Mouse (Mus musculus) hindbrain, embryonic 15.5 days (tissue): ENCODE results near the gene Vangl2. TPM values are rescaled to one million over a fixed set of nuclear protein-coding genes. Genes with fewer than 3 reads are reported as not detected.

Experiments used
- ATAC-seq: fragments of 200-750 bp; cut with Nextera tagmentation; 2 replicates; pipeline ENCODE4 v1.8.0; 2017; ENCODE audit warnings: low read depth, moderate number of reproducible peaks, moderate TSS enrichment; ENCODE audit not compliant: low FRiP score
- H3K27ac ChIP-seq: fragments of 300-500 bp; sonication (generic); replicated peaks from 2 replicates; pipeline ENCODE4 v1.5.1; 2015; ENCODE audit warnings: mild to moderate bottlenecking, inconsistent platforms
- H3K27me3 ChIP-seq: fragments of 300-500 bp; sonication (generic); 2 replicates; pipeline ENCODE4 v1.6.1; 2015; ENCODE audit warnings: control low read depth, inconsistent platforms
- H3K36me3 ChIP-seq: fragments of 300-500 bp; sonication (generic); 2 replicates; pipeline ENCODE4 v1.6.1; 2015; ENCODE audit warnings: control low read depth, inconsistent platforms
- H3K4me1 ChIP-seq: fragments of 300-500 bp; sonication (generic); replicated peaks from 2 replicates; pipeline ENCODE4 v1.6.1; 2015; ENCODE audit warnings: control low read depth, inconsistent platforms
- H3K4me2 ChIP-seq: fragments of 300-500 bp; sonication (generic); 2 replicates; pipeline ENCODE4 v1.6.1; 2015; ENCODE audit warnings: moderate library complexity, mild to moderate bottlenecking, inconsistent platforms
- H3K4me3 ChIP-seq: fragments of 300-500 bp; sonication (generic); 2 replicates; pipeline ENCODE4 v1.5.1; 2015; ENCODE audit warnings: mild to moderate bottlenecking, inconsistent platforms
- H3K9ac ChIP-seq: fragments of 300-500 bp; sonication (generic); 2 replicates; pipeline ENCODE4 v1.6.1; 2015; ENCODE audit warnings: inconsistent platforms
- H3K9me3 ChIP-seq: fragments of 300-500 bp; sonication (generic); 2 replicates; pipeline ENCODE4 v1.6.1; 2016; ENCODE audit warnings: control low read depth, inconsistent platforms
- WGBS: fragments of 180-500 bp; shearing (Covaris S2); methylation state at CpG from one replicate; pipeline ENCODE4 v1.1.7; 2015; 5-methylcytosine and 5-hydroxymethylcytosine counted together
- polyA plus RNA-seq: library from polyadenylated mRNA; unstranded; fragments of >200 nt; fragmentation: Nextera tagmentation; extraction: Ambion mirVana; gene quantifications from 2 replicates; pipeline ENCODE4 v1.2.1, GENCODE M21; 2015

The Vangl2 gene
- polyA plus RNA-seq, 1 experiment from 2014 or later, result 48.9 TPM

DNA sequence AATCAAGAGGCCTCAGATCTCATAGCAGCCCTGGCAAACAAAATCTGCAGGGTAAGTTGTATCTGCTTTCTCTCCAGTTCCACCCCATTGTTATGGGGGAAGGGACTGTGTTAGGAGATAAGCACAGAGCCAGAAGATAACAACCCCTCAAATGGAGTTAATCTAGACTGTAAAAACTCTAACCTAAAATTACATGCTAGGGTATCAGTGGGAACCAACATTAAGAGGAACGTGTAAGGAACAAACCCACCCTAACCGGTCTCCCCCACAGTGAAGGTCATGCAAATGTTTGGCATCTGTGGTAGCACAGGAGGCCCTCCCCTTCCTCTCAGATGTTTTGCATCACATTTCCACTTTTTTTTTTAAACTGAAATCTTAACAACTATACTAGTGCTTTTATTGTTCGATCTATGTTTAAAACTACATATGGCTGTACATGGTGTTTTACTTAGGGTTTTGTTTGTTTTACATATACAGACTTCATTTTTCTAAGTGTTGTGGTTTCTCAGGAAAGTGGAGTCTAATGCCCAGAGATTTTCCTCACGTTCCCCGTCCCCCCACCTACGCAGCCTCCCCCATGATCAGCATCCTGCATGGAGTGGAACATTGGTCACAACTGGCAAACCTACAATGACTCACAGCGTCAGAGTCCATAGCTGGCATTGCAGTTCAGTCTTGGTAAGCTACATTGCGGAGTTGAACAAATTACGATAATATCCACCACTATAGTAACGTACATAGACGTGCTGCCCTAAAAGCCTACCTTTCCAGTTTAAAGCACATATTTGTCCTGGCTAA is 33.1 kb downstream of the Vangl2 start:
- Histone ChIP-seq H3K27me3 (no peaks in the 10 kb centered on the region), H3K4me3 (no peak overlapping the region), H3K4me1 (no peaks in the 10 kb centered on the region), H3K9me3 (no peaks in the 10 kb centered on the region), H3K9ac (no peak overlapping the region), H3K36me3 (peaks cover 4% of the 10 kb centered on the region; the same call in 1 of the 2 replicates), H3K27ac (no peak overlapping the region), H3K4me2 (no peak overlapping the region)
- no peak for ATAC-seq
- WGBS, result 84% methylated on average over 11 of the region's 11 CpGs

DNA sequence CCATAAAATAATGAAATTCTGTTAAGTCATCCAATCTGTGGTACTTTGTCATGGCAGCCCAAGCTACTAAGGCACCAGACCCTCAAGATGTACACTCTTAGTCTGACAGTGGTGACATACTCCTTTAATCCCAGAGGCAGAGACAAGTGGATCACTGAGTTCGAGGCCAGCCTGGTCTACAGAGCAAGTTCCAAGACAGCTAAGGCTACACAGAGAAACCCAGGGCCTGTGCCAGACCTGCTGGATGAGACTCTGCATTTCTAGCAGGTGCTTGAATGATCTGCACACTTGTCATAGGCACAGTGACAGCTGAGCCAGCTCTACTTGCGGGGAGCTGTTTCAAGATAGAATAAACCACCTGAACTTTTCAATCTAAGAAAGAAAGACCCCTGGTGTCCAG is 33.7 kb downstream of the Vangl2 start:
- no peak for ATAC-seq
- no peak overlapping the region for H3K27ac ChIP-seq

DNA sequence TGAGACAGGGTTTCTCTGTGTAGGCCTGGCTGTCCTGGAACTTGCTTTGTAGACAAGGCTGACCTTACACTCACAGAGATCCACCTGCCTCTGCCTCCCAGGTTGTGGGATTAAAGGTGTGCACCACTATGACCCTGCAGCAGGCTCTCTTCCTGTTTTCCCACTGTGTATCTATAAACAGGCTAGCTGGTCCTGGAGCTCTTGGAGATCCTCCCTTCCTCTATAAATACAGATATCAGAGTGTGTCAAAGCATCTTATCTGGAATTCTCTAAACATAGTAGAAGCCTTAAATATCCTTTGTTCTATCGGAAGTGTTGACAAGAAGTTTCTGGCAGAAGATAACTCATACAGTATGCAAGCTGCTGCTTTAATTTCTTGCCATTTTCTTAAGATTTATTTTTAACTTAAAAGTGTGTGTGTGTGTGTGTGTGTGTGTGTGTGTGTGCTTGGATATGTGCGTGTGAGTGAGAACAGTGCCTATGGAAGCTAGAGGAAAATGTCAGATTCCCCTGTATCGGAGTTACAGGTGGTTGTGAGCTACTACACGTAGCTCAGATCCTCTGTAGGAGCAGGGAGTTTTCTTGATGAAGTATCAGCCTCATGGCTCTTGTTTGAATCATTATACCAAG is 35.2 kb downstream of the Vangl2 start:
- Histone ChIP-seq H3K4me2 (no peak overlapping the region), H3K36me3 (no peaks in the 10 kb centered on the region), H3K9ac (no peak overlapping the region), H3K9me3 (no peaks in the 10 kb centered on the region), H3K27me3 (no peaks in the 10 kb centered on the region), H3K4me1 (no peaks in the 10 kb centered on the region), H3K27ac (no peak overlapping the region), H3K4me3 (no peak overlapping the region)
- no peak for ATAC-seq
- WGBS, result 87% methylated on average over 4 of the region's 4 CpGs

More for the DNA sequence above, 33.7 kb downstream of the Vangl2 start:
- Histone ChIP-seq H3K4me3 (no peak overlapping the region), H3K4me1 (no peaks in the 10 kb centered on the region), H3K4me2 (no peak overlapping the region), H3K9ac (no peak overlapping the region), H3K27me3 (no peaks in the 10 kb centered on the region), H3K9me3 (no peaks in the 10 kb centered on the region), H3K36me3 (no peaks in the 10 kb centered on the region)
- 85% methylated on average over 2 of the region's 2 CpGs for WGBS

DNA sequence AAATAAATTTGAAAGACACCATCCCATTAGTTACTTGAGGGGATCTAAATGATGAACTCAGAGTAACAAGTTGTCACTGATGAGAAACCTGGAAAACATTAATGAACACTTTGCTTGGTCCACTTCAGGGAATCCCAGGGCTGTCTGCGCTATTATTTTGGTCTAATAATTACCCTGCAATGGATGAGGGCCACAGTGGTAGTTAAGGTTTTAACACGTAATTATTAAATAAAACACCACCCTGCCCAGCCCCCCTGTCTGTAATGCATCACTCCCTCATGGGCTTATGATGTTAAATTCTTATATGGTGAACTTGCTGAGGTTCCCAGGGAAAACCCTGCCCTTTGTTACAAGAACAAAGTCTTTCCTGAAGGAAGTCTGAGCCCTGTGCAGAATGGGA is 36.4 kb downstream of the Vangl2 start:
- Histone ChIP-seq H3K4me2 (no peak overlapping the region), H3K36me3 (no peaks in the 10 kb centered on the region), H3K4me1 (no peaks in the 10 kb centered on the region), H3K27ac (no peak overlapping the region), H3K27me3 (no peaks in the 10 kb centered on the region), H3K9ac (no peak overlapping the region), H3K4me3 (no peak overlapping the region), H3K9me3 (no peaks in the 10 kb centered on the region)
- ATAC-seq, result no peak
- 89% methylated on average over 2 of the region's 2 CpGs for WGBS

DNA sequence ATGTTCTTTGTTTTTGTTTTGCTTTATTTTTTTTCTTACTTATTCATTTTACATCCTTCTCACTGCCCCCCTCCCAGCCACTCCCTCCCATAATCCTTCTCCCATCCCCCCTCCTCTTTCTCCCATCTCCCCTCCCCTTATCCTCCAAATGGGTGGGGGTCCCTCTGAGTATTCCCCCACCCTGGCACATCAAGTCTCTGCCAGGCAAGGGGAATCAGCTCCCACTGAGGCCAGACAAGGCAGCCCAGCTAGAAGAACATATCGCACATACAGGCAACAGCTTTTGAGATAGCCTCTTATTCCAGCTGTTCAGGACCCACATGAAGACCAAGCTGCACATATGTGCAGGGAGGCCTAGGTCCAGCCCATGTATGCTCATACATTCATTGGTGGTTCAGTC is 44.1 kb downstream of the Vangl2 start:
- 100% methylated on average over 1 of the region's 1 CpGs for WGBS
- no peaks in the 10 kb centered on the region for H3K36me3 ChIP-seq

DNA sequence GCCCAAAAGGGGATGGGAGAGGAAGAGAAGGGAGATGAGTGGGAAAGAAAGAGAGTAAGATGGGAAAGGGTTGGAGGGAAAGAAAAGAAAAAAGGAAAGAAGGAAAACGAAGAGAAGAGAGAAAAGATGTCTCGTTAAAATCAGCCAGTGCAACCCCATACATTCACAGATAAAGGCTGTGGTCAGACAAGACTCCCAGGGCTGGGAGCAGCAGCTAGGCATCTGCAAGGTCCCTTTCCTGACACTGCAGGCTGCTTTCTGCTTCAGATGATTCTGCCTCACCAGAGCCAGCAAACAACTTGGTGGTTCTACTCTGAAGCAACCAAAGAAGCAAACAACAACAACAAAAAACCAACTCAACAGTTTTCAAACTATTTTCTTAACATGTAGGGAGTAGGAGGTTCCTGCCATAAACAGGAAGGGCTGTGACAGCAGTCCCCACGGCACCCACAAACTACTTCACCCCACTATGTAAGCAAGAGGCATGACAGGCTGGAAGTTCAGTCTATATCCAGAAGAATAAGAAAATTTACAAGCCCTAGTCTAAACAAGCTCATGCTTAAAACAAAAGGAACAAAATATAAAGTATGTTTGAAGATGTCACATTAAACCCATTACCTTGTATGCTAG is 44.8 kb downstream of the Vangl2 start:
- no peak overlapping the region for H3K4me3 ChIP-seq
- H3K27ac ChIP-seq, result no peak overlapping the region
- no peak for ATAC-seq
- H3K36me3 ChIP-seq, result no peaks in the 10 kb centered on the region
- no peaks in the 10 kb centered on the region for H3K4me1 ChIP-seq
- no peak overlapping the region for H3K9ac ChIP-seq
- no peak overlapping the region for H3K4me2 ChIP-seq
- WGBS, result 81% methylated on average over 3 of the region's 3 CpGs
- H3K9me3 ChIP-seq, result 0 out of 2 replicates have a peak, but pooled peaks cover 4% of the 10 kb centered on the region
- no peaks in the 10 kb centered on the region for H3K27me3 ChIP-seq

More for the DNA sequence above, 44.1 kb downstream of the Vangl2 start:
- H3K27ac ChIP-seq, result no peak overlapping the region
- ATAC-seq, result no peak
- 0 out of 2 replicates have a peak, but pooled peaks cover 4% of the 10 kb centered on the region for H3K9me3 ChIP-seq
- no peak overlapping the region for H3K4me3 ChIP-seq
- H3K27me3 ChIP-seq, result no peaks in the 10 kb centered on the region
- no peak overlapping the region for H3K9ac ChIP-seq
- H3K4me1 ChIP-seq, result no peaks in the 10 kb centered on the region
- no peak overlapping the region for H3K4me2 ChIP-seq

DNA sequence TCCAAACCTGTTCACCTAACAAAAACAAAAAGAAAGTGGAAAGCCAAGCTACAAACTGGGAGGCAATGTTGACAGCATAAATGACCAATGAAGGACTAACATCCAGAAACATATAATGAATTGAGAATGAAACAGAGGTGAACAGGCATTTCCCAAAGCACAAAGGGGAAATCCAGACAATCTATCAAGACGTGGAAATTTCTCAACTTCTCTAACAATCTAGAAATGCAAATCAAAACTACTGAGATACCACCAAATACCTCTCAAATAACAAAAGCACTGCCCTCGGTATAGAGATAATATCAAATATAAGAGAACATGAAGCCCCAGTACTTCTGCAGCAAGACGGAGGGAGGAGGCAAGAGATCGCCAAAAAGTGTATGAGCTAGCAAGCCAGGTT is 45.5 kb downstream of the Vangl2 start:
- Histone ChIP-seq H3K9ac (no peak overlapping the region), H3K4me1 (no peaks in the 10 kb centered on the region), H3K27ac (no peak overlapping the region), H3K36me3 (no peaks in the 10 kb centered on the region), H3K27me3 (no peaks in the 10 kb centered on the region), H3K9me3 (0 out of 2 replicates have a peak, but pooled peaks cover 4% of the 10 kb centered on the region), H3K4me2 (no peak overlapping the region), H3K4me3 (no peak overlapping the region)
- WGBS, result 84% methylated on average over 4 of the region's 4 CpGs
- no peak for ATAC-seq

DNA sequence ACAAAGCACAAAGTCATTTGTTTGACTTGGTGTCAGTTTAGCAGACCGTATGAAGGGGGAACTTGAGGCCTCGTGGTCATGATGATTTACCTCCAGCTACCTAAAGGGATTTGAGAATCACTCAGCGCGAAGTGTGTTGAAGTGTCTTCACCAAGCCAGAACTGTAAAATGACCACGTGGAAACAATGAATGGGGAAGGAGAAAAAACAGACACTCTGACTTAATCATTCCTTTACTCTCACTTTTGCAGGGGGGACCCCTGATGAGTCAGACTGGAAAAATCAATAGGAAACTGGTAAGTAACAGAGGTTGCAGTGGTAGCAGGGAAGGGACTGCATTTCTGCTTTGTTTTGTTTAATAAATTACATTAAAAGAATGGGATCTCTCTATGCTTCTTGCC is 46.1 kb downstream of the Vangl2 start:
- Histone ChIP-seq H3K9ac (no peak overlapping the region), H3K9me3 (0 out of 2 replicates have a peak, but pooled peaks cover 4% of the 10 kb centered on the region), H3K27ac (no peak overlapping the region), H3K4me1 (no peaks in the 10 kb centered on the region), H3K36me3 (no peaks in the 10 kb centered on the region), H3K4me3 (no peak overlapping the region), H3K4me2 (no peak overlapping the region), H3K27me3 (no peaks in the 10 kb centered on the region)
- no peak for ATAC-seq
- WGBS, result 65% methylated on average over 5 of the region's 5 CpGs

DNA sequence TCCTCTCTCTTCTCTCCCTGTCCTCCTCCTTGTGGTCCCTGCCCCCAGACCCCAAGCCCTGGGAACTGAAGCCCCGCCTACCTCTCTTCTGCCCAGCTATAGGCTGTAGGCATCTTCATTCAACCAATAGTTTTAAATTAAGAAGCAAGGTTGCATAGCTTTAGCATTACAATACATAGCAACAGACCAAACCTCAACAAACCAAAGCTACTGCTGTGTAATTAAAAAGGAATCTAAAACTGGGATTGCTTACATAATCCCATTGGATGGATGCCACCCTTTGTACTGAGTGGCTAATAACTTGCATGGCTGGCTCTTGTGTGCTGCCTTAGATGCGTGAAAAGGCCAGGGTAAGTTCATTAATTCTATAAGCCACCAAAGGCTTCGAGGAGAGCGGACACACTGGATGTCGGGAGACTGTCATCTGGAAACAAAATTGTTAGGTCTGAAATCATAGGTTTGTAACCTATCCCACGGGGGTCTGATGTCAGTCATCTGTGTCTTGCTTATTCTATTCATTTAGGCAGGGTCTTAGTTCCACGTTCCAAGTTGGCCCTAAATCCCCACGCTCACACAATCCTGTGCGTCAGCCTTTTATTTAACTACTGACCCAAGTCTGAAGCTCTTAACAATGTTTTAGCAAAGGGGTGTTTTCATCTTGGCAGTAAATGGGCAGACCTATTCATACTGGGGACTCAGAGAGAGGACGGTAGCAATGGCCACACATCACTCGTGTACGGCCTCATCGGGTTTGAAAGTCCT is 48.1 kb downstream of the Vangl2 start:
- Histone ChIP-seq H3K4me1 (no peaks in the 10 kb centered on the region), H3K9me3 (no peaks in the 10 kb centered on the region), H3K4me2 (no peak overlapping the region), H3K4me3 (no peak overlapping the region), H3K9ac (no peak overlapping the region), H3K27ac (no peak overlapping the region), H3K27me3 (no peaks in the 10 kb centered on the region), H3K36me3 (no peaks in the 10 kb centered on the region)
- peak; percentile 65 for ATAC-seq
- 63% methylated on average over 13 of the region's 13 CpGs for WGBS

DNA sequence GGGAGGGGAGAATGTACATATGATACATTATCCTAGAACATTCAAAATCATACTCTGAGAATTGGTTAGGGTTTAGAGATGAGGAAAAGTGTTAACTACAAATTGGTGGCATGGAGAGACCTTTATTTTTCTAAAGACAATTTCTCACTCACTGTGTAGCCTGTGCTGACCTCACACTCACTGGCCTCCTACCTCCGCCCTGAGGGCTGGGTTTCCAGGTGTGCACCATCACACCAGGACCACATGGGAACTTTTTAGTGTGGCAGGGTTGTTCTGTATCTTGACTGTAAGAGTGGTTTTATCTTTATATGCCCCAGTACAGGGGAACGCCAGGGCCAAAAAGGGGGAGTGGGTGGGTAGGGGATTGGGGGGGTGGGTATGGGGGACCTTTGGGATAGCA is 50.4 kb downstream of the Vangl2 start:
- H3K4me3 ChIP-seq, result no peak overlapping the region
- no peak overlapping the region for H3K9ac ChIP-seq
- WGBS, result 88% methylated on average over 2 of the region's 2 CpGs
- ATAC-seq, result no peak
- no peaks in the 10 kb centered on the region for H3K9me3 ChIP-seq
- H3K36me3 ChIP-seq, result no peaks in the 10 kb centered on the region
- H3K27ac ChIP-seq, result no peak overlapping the region
- H3K4me2 ChIP-seq, result no peak overlapping the region
- no peaks in the 10 kb centered on the region for H3K27me3 ChIP-seq
- no peaks in the 10 kb centered on the region for H3K4me1 ChIP-seq

DNA sequence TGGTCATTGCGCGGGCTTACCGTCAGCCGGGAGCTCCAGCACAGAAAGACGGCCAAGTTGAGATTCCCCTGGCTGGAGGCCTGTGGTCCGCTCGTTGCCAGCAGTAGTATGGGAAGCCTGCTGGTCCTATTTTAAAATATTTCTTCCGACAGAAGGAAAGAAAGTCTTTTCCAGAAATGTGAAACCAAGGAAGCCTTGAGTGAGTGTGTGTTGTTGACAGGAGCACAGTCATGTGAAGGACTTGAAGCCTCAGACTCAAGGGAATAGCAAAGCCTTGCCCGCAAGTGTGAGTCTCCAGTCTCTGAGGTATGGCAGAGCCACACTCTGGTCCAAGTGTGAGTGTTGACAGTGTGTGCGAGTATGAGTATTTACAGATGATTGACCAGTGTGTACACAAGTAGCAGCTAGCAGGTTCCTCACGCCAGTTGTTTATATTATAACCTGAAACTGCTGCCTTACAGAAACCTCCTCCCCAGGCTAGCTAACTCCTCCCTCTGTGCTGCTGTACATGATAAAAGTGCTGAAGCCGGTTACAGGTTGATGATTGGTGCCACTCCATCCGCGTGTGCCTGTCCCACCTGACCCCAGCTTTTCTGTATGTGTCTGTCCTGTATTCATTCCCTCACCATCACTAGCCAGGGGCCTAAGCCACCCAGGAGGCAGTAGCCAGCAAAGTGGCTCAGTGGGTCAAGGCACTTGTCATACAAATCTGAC is 51.3 kb downstream of the Vangl2 start:
- ATAC-seq, result no peak
- 92% methylated on average over 14 of the region's 14 CpGs for WGBS
- no peaks in the 10 kb centered on the region for H3K36me3 ChIP-seq

More for the DNA sequence above, 51.3 kb downstream of the Vangl2 start:
- Histone ChIP-seq H3K27ac (no peak overlapping the region), H3K4me2 (no peak overlapping the region), H3K4me1 (no peaks in the 10 kb centered on the region), H3K4me3 (no peak overlapping the region), H3K9me3 (no peaks in the 10 kb centered on the region), H3K9ac (no peak overlapping the region), H3K27me3 (no peaks in the 10 kb centered on the region)
